Mouse (Mus musculus) lung, adult 2 months (tissue): ENCODE results near the gene Vps8.

Experiments
- CTCF ChIP-seq: fragments of 200-500 bp; IDR thresholded peaks from 2 replicates; pipeline ENCODE4 v1.5.1; 2011; ENCODE audit warnings: mild to moderate bottlenecking, low read length, control low read depth; ENCODE audit not compliant: insufficient read depth
- POLR2A ChIP-seq: fragments of 200-500 bp; IDR thresholded peaks from 2 replicates; pipeline ENCODE4 v1.6.1; 2011; ENCODE audit warnings: low read depth, mild to moderate bottlenecking, control low read depth, low read length, borderline replicate concordance; ENCODE audit errors: extremely low read depth

DNA sequence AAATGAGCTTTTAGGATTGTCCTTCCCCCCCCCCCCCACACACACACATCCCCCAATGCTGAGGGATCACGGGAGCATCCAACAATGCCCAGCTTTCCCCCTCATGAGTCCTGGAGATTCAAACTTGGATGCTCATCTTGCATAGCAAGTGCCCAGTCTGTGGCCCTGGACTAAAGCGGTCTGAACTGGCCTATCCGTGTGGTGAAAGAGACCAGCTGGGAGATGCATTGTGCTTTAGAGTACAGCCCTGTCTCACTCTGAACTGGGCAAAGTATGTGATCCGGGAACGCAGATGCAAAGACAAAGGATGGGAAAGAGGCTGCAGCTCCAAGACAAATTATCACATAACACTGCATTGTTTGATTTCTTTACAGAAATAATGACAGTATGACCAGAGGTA is 231.5 kb downstream of the Vps8 start:
- TF ChIP-seq CTCF (no peak), POLR2A (no peak)
